Mouse (Mus musculus): ENCODE measurements around the gene Rasa4. TPM values are rescaled to one million over a fixed set of nuclear protein-coding genes. Genes with fewer than 3 reads are reported as not detected.
"Not testable (repeated sequence)": the region's sequence is repeated elsewhere in the genome, so short reads cannot be mapped to it uniquely, and the experiment has no call there.

The Rasa4 gene
- total and polyA plus RNA-seq, 2 experiments from 2014 or later = 19.2 to 27.0 TPM

GRCm38 (mm10) chr5:136063920-136064319 is 19.8 kb upstream of the Rasa4 start:
- Histone ChIP-seq H3K4me3 (ENCODE audit: low read length) (no peak overlapping the region), H3K36me3 (ENCODE audit: insufficient read depth, low read length) (no peaks in the 10 kb centered on the region), H3K4me2 (ENCODE audit: low read depth, low read length) (no peak overlapping the region), H3K27ac (no peak overlapping the region), H3K27me3 (ENCODE audit: insufficient read depth, low read length) (no peaks in the 10 kb centered on the region; the same call in 1 of the 2 replicates), H3K9me3 (ENCODE audit: low read length) (no peaks in the 10 kb centered on the region), H3K9ac (replicated peaks; ENCODE audit: low read length) (no peak overlapping the region), H3K4me1 (ENCODE audit: insufficient read depth, low read length) (no peaks in the 10 kb centered on the region; the same call in 1 of the 2 replicates)
- WGBS = 89% methylated on average over 10 of the region's 10 CpGs
- ATAC-seq (no peak), DNase-seq (ENCODE audit: low spot score) (no peak)
- no peak for TF ChIP-seq CTCF (IDR thresholded peaks at IDR 0.05; ENCODE audit: low read depth)

GRCm38 (mm10) chr5:136066404-136067148 is 17.1 kb upstream of the Rasa4 start:
- not testable (repeated sequence) for H3K4me3 ChIP-seq (ENCODE audit: low read length); H3K4me2 ChIP-seq (ENCODE audit: low read depth, low read length); ATAC-seq; H3K9me3 ChIP-seq (ENCODE audit: low read length); H3K27me3 ChIP-seq (ENCODE audit: insufficient read depth, low read length); DNase-seq (ENCODE audit: low spot score); H3K4me1 ChIP-seq (ENCODE audit: insufficient read depth, low read length); H3K36me3 ChIP-seq (ENCODE audit: insufficient read depth, low read length); H3K27ac ChIP-seq; H3K9ac ChIP-seq (replicated peaks; ENCODE audit: low read length)
- WGBS = 69% methylated on average over 11 of the region's 11 CpGs

GRCm38 (mm10) chr5:136069411-136069810 is 14.3 kb upstream of the Rasa4 start:
- Histone ChIP-seq H3K27ac (no peak overlapping the region), H3K27me3 (ENCODE audit: insufficient read depth, low read length) (no peaks in the 10 kb centered on the region; the same call in 1 of the 2 replicates), H3K9me3 (ENCODE audit: low read length) (no peaks in the 10 kb centered on the region), H3K9ac (replicated peaks; ENCODE audit: low read length) (no peak overlapping the region), H3K36me3 (ENCODE audit: insufficient read depth, low read length) (no peaks in the 10 kb centered on the region), H3K4me2 (ENCODE audit: low read depth, low read length) (no peak overlapping the region), H3K4me1 (ENCODE audit: insufficient read depth, low read length) (no peaks in the 10 kb centered on the region), H3K4me3 (ENCODE audit: low read length) (no peak overlapping the region)
- no peak for TF ChIP-seq CTCF (IDR thresholded peaks at IDR 0.05; ENCODE audit: low read depth)
- 80% methylated on average over 2 of the region's 2 CpGs for WGBS
- DNase-seq (ENCODE audit: low spot score) = no peak
- no peak for ATAC-seq

- 59% methylated on average over 6 of the region's 6 CpGs for WGBS
- H3K27me3 ChIP-seq (ENCODE audit: insufficient read depth, low read length) = no peaks in the 10 kb centered on the region
- no peak overlapping the region for H3K9ac ChIP-seq (replicated peaks; ENCODE audit: low read length)
- no peak overlapping the region for H3K27ac ChIP-seq
- TF ChIP-seq CTCF (IDR thresholded peaks at IDR 0.05; ENCODE audit: low read depth) = no peak
- H3K4me2 ChIP-seq (ENCODE audit: low read depth, low read length) = no peak overlapping the region
- no peaks in the 10 kb centered on the region for H3K9me3 ChIP-seq (ENCODE audit: low read length)
- DNase-seq (ENCODE audit: low spot score) (no peak), ATAC-seq (no peak)
- no peaks in the 10 kb centered on the region for H3K4me1 ChIP-seq (ENCODE audit: insufficient read depth, low read length)
- H3K36me3 ChIP-seq (ENCODE audit: insufficient read depth, low read length) = no peaks in the 10 kb centered on the region
- H3K4me3 ChIP-seq (ENCODE audit: low read length) = no peak overlapping the region
These were observed 10.7 kb upstream of the Rasa4 start for GRCm38 (mm10) chr5:136073051-136073450.

GRCm38 (mm10) chr5:136073526-136073925 is 10.2 kb upstream of the Rasa4 start:
- DNase-seq (ENCODE audit: low spot score) (no peak), ATAC-seq (no peak)
- no peaks in the 10 kb centered on the region for H3K9me3 ChIP-seq (ENCODE audit: low read length)
- no peak overlapping the region for H3K4me2 ChIP-seq (ENCODE audit: low read depth, low read length)
- H3K27ac ChIP-seq = no peak overlapping the region
- H3K9ac ChIP-seq (replicated peaks; ENCODE audit: low read length) = no peak overlapping the region
- WGBS = 70% methylated on average over 11 of the region's 11 CpGs
- TF ChIP-seq CTCF (IDR thresholded peaks at IDR 0.05; ENCODE audit: low read depth) = no peak
- H3K36me3 ChIP-seq (ENCODE audit: insufficient read depth, low read length) = no peaks in the 10 kb centered on the region
- H3K4me3 ChIP-seq (ENCODE audit: low read length) = no peak overlapping the region
- H3K4me1 ChIP-seq (ENCODE audit: insufficient read depth, low read length) = no peaks in the 10 kb centered on the region
- no peaks in the 10 kb centered on the region for H3K27me3 ChIP-seq (ENCODE audit: insufficient read depth, low read length)

GRCm38 (mm10) chr5:136075076-136075475 is 8.6 kb upstream of the Rasa4 start:
- no peak overlapping the region for H3K4me2 ChIP-seq (ENCODE audit: low read depth, low read length)
- ATAC-seq = no peak
- no peak for TF ChIP-seq CTCF (IDR thresholded peaks at IDR 0.05; ENCODE audit: low read depth)

GRCm38 (mm10) chr5:136076284-136076683 is 7.4 kb upstream of the Rasa4 start:
- Histone ChIP-seq H3K4me2 (ENCODE audit: low read depth, low read length) (no peak overlapping the region), H3K27me3 (ENCODE audit: insufficient read depth, low read length) (no peaks in the 10 kb centered on the region), H3K9me3 (ENCODE audit: low read length) (no peaks in the 10 kb centered on the region), H3K36me3 (ENCODE audit: insufficient read depth, low read length) (no peaks in the 10 kb centered on the region), H3K4me1 (ENCODE audit: insufficient read depth, low read length) (no peaks in the 10 kb centered on the region), H3K4me3 (ENCODE audit: low read length) (no peak overlapping the region), H3K27ac (no peak overlapping the region; the same call in 1 of the 2 replicates), H3K9ac (replicated peaks; ENCODE audit: low read length) (no peak overlapping the region)
- DNase-seq (ENCODE audit: low spot score) (peak; percentile 12), ATAC-seq (no peak)
- 30% methylated on average over 7 of the region's 7 CpGs for WGBS
- no peak for TF ChIP-seq CTCF (IDR thresholded peaks at IDR 0.05; ENCODE audit: low read depth)

More at GRCm38 (mm10) chr5:136075076-136075475, 8.6 kb upstream of the Rasa4 start:
- 96% methylated on average over 5 of the region's 5 CpGs for WGBS
- no peaks in the 10 kb centered on the region for H3K27me3 ChIP-seq (ENCODE audit: insufficient read depth, low read length)
- H3K4me1 ChIP-seq (ENCODE audit: insufficient read depth, low read length) = no peaks in the 10 kb centered on the region
- DNase-seq (ENCODE audit: low spot score) = no peak
- no peaks in the 10 kb centered on the region for H3K36me3 ChIP-seq (ENCODE audit: insufficient read depth, low read length)
- H3K4me3 ChIP-seq (ENCODE audit: low read length) = no peak overlapping the region
- no peaks in the 10 kb centered on the region for H3K9me3 ChIP-seq (ENCODE audit: low read length)
- no peak overlapping the region for H3K9ac ChIP-seq (replicated peaks; ENCODE audit: low read length)
- H3K27ac ChIP-seq = no peak overlapping the region

All from hindbrain, postnatal 0 days (tissue).